Mouse (Mus musculus) heart, embryonic 14.5 days (tissue): ENCODE results near the gene Zfp119b. TPM values are rescaled to one million over a fixed set of nuclear protein-coding genes. Genes with fewer than 3 reads are reported as not detected.

Experiments
- ATAC-seq: fragments of 200-750 bp; cut with Nextera tagmentation; 2 replicates; pipeline ENCODE4 v1.8.0; 2017; ENCODE audit warnings: low read depth, moderate TSS enrichment; ENCODE audit not compliant: insufficient number of reproducible peaks, insufficient read depth, low FRiP score
- H3K27ac ChIP-seq, 2 experiments: fragments of 200-500 bp in 1 of 2; fragments of 300-500 bp in 1 of 2; sonication (generic) in 1 of 2; replicated peaks in 1 of 2; 2 replicates each; pipeline ENCODE4 v1.5.1; 2012 to 2014; ENCODE audit warnings: low read depth in 2 of 2, low read length in 2 of 2, control low read depth in 1 of 2, mild to moderate bottlenecking in 1 of 2, mixed read lengths in 1 of 2; ENCODE audit not compliant: control insufficient read depth in 1 of 2, insufficient read depth in 1 of 2
- H3K27me3 ChIP-seq: fragments of 300-500 bp; sonication (generic); 2 replicates; pipeline ENCODE4 v1.6.1; 2014; ENCODE audit warnings: mild to moderate bottlenecking, low read length, control low read depth; ENCODE audit not compliant: control insufficient read depth, insufficient read depth
- H3K36me3 ChIP-seq: fragments of 300-500 bp; sonication (generic); 2 replicates; pipeline ENCODE4 v1.6.1; 2014; ENCODE audit warnings: mild to moderate bottlenecking, control low read depth, low read length, mixed read lengths; ENCODE audit not compliant: control insufficient read depth, insufficient read depth
- H3K4me1 ChIP-seq, 2 experiments: fragments of 200-500 bp in 1 of 2; fragments of 300-500 bp in 1 of 2; sonication (generic) in 1 of 2; 2 replicates each; pipeline ENCODE4 v1.6.1; 2012 to 2014; ENCODE audit warnings: low read length in 2 of 2, control low read depth in 1 of 2, mixed read lengths in 1 of 2; ENCODE audit not compliant: control insufficient read depth in 2 of 2, insufficient read depth in 2 of 2
- H3K4me2 ChIP-seq: fragments of 300-500 bp; sonication (generic); 2 replicates; pipeline ENCODE4 v1.6.1; 2014; ENCODE audit warnings: mild to moderate bottlenecking, low read length
- H3K4me3 ChIP-seq, 2 experiments: fragments of 200-500 bp in 1 of 2; fragments of 300-500 bp in 1 of 2; sonication (generic) in 1 of 2; 2 replicates each; pipeline ENCODE4 v1.5.1; 2012 to 2014; ENCODE audit warnings: low read length in 2 of 2, mild to moderate bottlenecking in 2 of 2, control low read depth in 1 of 2, low read depth in 1 of 2, moderate library complexity in 1 of 2; ENCODE audit not compliant: control insufficient read depth in 1 of 2, insufficient read depth in 1 of 2
- H3K9ac ChIP-seq: fragments of 300-500 bp; sonication (generic); 2 replicates; pipeline ENCODE4 v1.6.1; 2014; ENCODE audit warnings: mild to moderate bottlenecking, low read length
- H3K9me3 ChIP-seq: fragments of 300-500 bp; sonication (generic); 2 replicates; pipeline ENCODE4 v1.6.1; 2016; ENCODE audit warnings: low read length, control low read depth; ENCODE audit not compliant: control insufficient read depth
- WGBS: fragments of 180-500 bp; shearing (Covaris S2); extraction: QIAGEN DNeasy Blood & Tissue Kit; methylation state at CpG from one replicate; pipeline ENCODE4 v1.1.7; 2014; 5-methylcytosine and 5-hydroxymethylcytosine counted together
- polyA plus RNA-seq: library from polyadenylated mRNA; unstranded; fragments of >200 nt; fragmentation: Nextera tagmentation; extraction: Ambion mirVana; gene quantifications from 2 replicates; pipeline ENCODE4 v1.2.1, GENCODE M21; 2014

Zfp119b gene
- polyA plus RNA-seq, 1 experiment from 2014 or later, result 5.1 TPM

- WGBS, result 33% methylated on average over 6 of the region's 6 CpGs
- ATAC-seq, result no peak
Observed at GRCm38 (mm10) chr17:55956591-55956990, 7.3 kb upstream of the Zfp119b start.

GRCm38 (mm10) chr17:55956129-55956528 lies 6.8 kb upstream of the Zfp119b start:
- WGBS, result 1% methylated on average over 26 of the region's 26 CpGs
- peaks cover 15 to 18% of the 10 kb centered on the region in 2 experiments for H3K4me1 ChIP-seq
- ATAC-seq, result no peak
- H3K4me2 ChIP-seq, result peak overlapping the region; percentile 62
- no peaks in the 10 kb centered on the region for H3K9me3 ChIP-seq
- peaks cover 17% of the 10 kb centered on the region for H3K27me3 ChIP-seq
- H3K27ac ChIP-seq, result no peak overlapping the region
- H3K4me3 ChIP-seq, result peak overlapping the region; percentile 38 to 46
- no peak overlapping the region for H3K9ac ChIP-seq
- H3K36me3 ChIP-seq, result peaks cover 5% of the 10 kb centered on the region

More at GRCm38 (mm10) chr17:55956591-55956990, 7.3 kb upstream of the Zfp119b start:
- Histone ChIP-seq H3K4me3 (peak overlapping the region; percentile 38 to 46; a peak in 3 of 4 replicates), H3K36me3 (peaks cover 10% of the 10 kb centered on the region), H3K4me2 (peak overlapping the region; percentile 62), H3K27me3 (peaks cover 17% of the 10 kb centered on the region), H3K4me1 (peaks cover 15 to 18% of the 10 kb centered on the region in 2 experiments), H3K9ac (no peak overlapping the region), H3K27ac (no peak overlapping the region), H3K9me3 (no peaks in the 10 kb centered on the region)

DNA sequence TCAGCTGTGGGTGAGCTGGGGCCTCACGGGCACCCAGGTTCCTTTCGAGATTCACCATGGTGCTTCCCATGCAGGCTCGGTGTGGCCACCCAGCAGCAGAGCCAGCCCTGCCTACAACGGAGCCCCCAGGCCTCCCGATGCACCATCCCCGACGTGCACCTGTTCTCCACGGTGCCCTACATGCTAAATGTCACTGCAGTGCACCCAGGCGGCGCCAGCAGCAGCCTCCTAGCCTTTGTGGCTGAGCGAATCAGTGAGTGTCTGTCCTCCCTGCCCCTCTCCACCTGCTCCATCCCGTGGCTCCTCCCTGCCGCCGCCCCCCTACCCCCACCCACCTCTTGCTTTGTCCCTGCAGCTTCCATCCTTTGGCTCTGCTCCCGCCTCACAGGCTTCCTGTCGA lies 4.9 kb upstream of the Zfp119b start:
- ATAC-seq, result no peak
- H3K9me3 ChIP-seq, result no peaks in the 10 kb centered on the region
- no peak overlapping the region for H3K27ac ChIP-seq
- H3K27me3 ChIP-seq, result peaks cover 17% of the 10 kb centered on the region
- peaks cover 10 to 11% of the 10 kb centered on the region in 2 experiments for H3K4me1 ChIP-seq
- no peak overlapping the region for H3K9ac ChIP-seq
- no peak overlapping the region for H3K4me2 ChIP-seq
- no peak overlapping the region for H3K4me3 ChIP-seq
- 26% methylated on average over 16 of the region's 16 CpGs for WGBS
- H3K36me3 ChIP-seq, result no peaks in the 10 kb centered on the region

- Histone ChIP-seq H3K4me3 (no peak overlapping the region), H3K27me3 (peaks cover 17% of the 10 kb centered on the region), H3K4me1 (peaks cover 10 to 11% of the 10 kb centered on the region in 2 experiments), H3K9ac (no peak overlapping the region), H3K27ac (no peak overlapping the region), H3K9me3 (no peaks in the 10 kb centered on the region), H3K4me2 (no peak overlapping the region), H3K36me3 (no peaks in the 10 kb centered on the region)
- WGBS, result 60% methylated on average over 6 of the region's 6 CpGs
- ATAC-seq, result no peak
Observed at GRCm38 (mm10) chr17:55953751-55954150, 4.5 kb upstream of the Zfp119b start.

DNA sequence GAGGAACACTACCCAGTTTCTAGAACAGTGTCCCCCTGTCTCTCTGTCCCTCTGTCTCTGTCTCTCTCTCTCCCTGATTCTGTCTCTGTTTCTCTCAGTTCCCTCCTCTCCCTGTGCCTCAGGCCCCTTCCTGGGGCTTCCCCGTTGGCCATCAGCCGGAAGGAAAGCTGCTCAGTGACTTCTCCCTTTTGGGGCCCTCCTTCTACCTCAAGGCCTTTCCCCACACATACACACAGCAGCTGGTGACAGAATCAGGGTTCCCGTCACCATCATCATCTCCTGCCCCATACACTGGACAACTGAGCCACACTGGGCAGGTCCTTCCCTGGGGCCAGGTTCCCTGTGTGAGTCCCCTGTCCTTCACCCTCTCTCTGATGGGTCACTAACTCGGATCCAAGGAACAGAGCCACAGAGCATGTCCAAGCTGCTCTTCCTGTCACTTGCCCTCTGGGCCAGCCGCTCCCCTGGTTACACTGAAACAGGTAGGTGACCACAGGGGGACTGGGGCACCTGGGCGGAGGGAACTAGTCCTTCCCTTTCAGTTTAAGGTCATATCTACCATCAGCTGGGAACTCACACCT lies 3.2 kb upstream of the Zfp119b start, which contains the start of gene Ebi3:
Gene Ebi3, plus strand, starts transcription at position 194 of the 581 bp plus-strand sequence.
- Histone ChIP-seq H3K4me3 (no peak within 1 kb of the TSS), H3K9me3 (no peaks in the 10 kb centered on the region), H3K9ac (no peak within 1 kb of the TSS), H3K4me2 (no peak within 1 kb of the TSS), H3K27ac (no peak within 1 kb of the TSS), H3K27me3 (peaks cover 17% of the 10 kb centered on the region), H3K36me3 (no peaks in the 10 kb centered on the region), H3K4me1 (peaks cover 8% of the 10 kb centered on the region in 2 experiments; a peak in 2 of 4 replicates)
- ATAC-seq, result no peak
- 62% methylated on average over 6 of the region's 6 CpGs for WGBS

- Histone ChIP-seq H3K9me3 (no peaks in the 10 kb centered on the region), H3K36me3 (no peaks in the 10 kb centered on the region), H3K4me3 (no peak overlapping the region), H3K9ac (no peak overlapping the region), H3K27me3 (peaks cover 17% of the 10 kb centered on the region), H3K4me1 (peaks cover 4 to 6% of the 10 kb centered on the region in 2 experiments; a peak in 2 of 4 replicates), H3K27ac (no peak overlapping the region), H3K4me2 (no peak overlapping the region)
- no peak for ATAC-seq
Observed at GRCm38 (mm10) chr17:55952041-55952440, 2.7 kb upstream of the Zfp119b start.

- Histone ChIP-seq H3K27ac (no peak overlapping the region), H3K4me3 (no peak overlapping the region), H3K36me3 (no peaks in the 10 kb centered on the region), H3K9ac (no peak overlapping the region), H3K27me3 (peaks cover 16% of the 10 kb centered on the region), H3K9me3 (no peaks in the 10 kb centered on the region), H3K4me2 (no peak overlapping the region), H3K4me1 (0 out of 4 replicates have a peak, but pooled peaks cover 0 to 3% of the 10 kb centered on the region in 2 experiments)
- 69% methylated on average over 9 of the region's 9 CpGs for WGBS
- no peak for ATAC-seq
Observed at GRCm38 (mm10) chr17:55950601-55951000, 1.3 kb upstream of the Zfp119b start.

- 81% methylated on average over 4 of the region's 4 CpGs for WGBS
- Histone ChIP-seq H3K9ac (no peak overlapping the region), H3K4me2 (no peak overlapping the region), H3K9me3 (no peaks in the 10 kb centered on the region), H3K4me3 (no peak overlapping the region), H3K4me1 (0 out of 4 replicates have a peak, but pooled peaks cover 0 to 5% of the 10 kb centered on the region in 2 experiments), H3K36me3 (no peaks in the 10 kb centered on the region), H3K27me3 (no peaks in the 10 kb centered on the region), H3K27ac (no peak overlapping the region)
- ATAC-seq, result no peak
Observed at GRCm38 (mm10) chr17:55948647-55949046, 653 bp downstream of the Zfp119b start.
